Mouse (Mus musculus) forebrain, embryonic 10.5 days (tissue): ENCODE results near the gene Ifnl3. TPM values are rescaled to one million over a fixed set of nuclear protein-coding genes. Genes with fewer than 3 reads are reported as not detected.
A peak's percentile ranks its signal among the peaks of the same experiment; 100 is the strongest.

Experiments used
- DNase-seq: peaks from one replicate; pipeline ENCODE4 v3.0.0-alpha.2; 2017; ENCODE audit warnings: low spot score; ENCODE audit errors: extremely low spot score
- H3K27ac ChIP-seq: fragments of 300-500 bp; sonication (generic); 2 replicates; pipeline ENCODE4 v1.5.1; 2016; ENCODE audit warnings: mild to moderate bottlenecking
- H3K27me3 ChIP-seq: fragments of 300-500 bp; sonication (generic); 2 replicates; pipeline ENCODE4 v1.6.1; 2016; ENCODE audit warnings: mild to moderate bottlenecking; ENCODE audit not compliant: poor library complexity, severe bottlenecking
- H3K36me3 ChIP-seq: fragments of 300-500 bp; sonication (generic); replicated peaks from 2 replicates; pipeline ENCODE4 v1.6.1; 2016; ENCODE audit warnings: mild to moderate bottlenecking, moderate library complexity
- H3K4me1 ChIP-seq: fragments of 300-500 bp; sonication (generic); 2 replicates; pipeline ENCODE4 v1.6.1; 2016
- H3K4me3 ChIP-seq: fragments of 300-500 bp; sonication (generic); 2 replicates; pipeline ENCODE4 v1.5.1; 2016; ENCODE audit warnings: mild to moderate bottlenecking, moderate library complexity
- H3K9me3 ChIP-seq: fragments of 300-500 bp; sonication (generic); 2 replicates; pipeline ENCODE4 v1.6.1; 2016; ENCODE audit warnings: mild to moderate bottlenecking, moderate library complexity
- WGBS: fragments of 180-500 bp; shearing (Covaris S2); methylation state at CpG from one replicate; pipeline ENCODE4 v1.1.7; 2016; 5-methylcytosine and 5-hydroxymethylcytosine counted together
- microRNA-seq: library from miRNA; unstranded; fragments of <30 nt; microRNA quantifications from one replicate; pipeline ENCODE4, GENCODE M21; 2017
- polyA plus RNA-seq: library from polyadenylated mRNA; unstranded; fragments of >200 nt; fragmentation: Nextera tagmentation; extraction: Ambion mirVana; gene quantifications from 2 replicates; pipeline ENCODE4 v1.2.1, GENCODE M21; 2016

Ifnl3 gene
- polyA plus RNA-seq, 1 experiment from 2014 or later, result not detected

GRCm38 (mm10) chr7:28570982-28571682 lies 48.5 kb downstream of the Ifnl3 start:
- no peak for DNase-seq
- Histone ChIP-seq H3K36me3 (peaks cover 46% of the 10 kb centered on the region), H3K9me3 (no peaks in the 10 kb centered on the region), H3K4me1 (peaks cover 18% of the 10 kb centered on the region; the same call in 1 of the 2 replicates), H3K27me3 (no peaks in the 10 kb centered on the region), H3K27ac (peak overlapping the region; percentile 56; the same call in 1 of the 2 replicates), H3K4me3 (no peak overlapping the region)
- WGBS, result 58% methylated on average over 5 of the region's 5 CpGs

DNA sequence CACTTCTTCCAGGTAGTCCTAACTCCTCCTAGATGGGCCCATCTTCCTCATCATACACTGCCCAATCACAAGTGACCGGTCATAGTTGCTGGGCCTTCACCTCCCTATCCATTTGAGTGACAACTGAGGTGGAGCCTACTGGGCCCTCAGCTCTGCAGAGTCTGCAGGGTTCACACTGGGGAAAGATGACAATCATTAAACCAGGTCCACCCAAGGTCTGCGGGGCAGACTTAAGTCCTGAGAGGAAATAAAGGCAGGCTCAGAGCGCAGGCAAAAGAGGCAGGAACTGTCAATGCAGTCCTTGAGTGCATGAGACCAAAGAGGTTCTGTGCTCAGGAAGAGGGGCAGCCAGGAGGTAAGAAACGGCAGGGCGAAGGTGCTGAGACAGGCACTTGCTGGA lies 50.1 kb downstream of the Ifnl3 start:
- Histone ChIP-seq H3K27me3 (no peaks in the 10 kb centered on the region), H3K4me3 (no peak overlapping the region), H3K27ac (no peak overlapping the region), H3K36me3 (peaks cover 30% of the 10 kb centered on the region), H3K4me1 (peaks cover 33% of the 10 kb centered on the region), H3K9me3 (no peaks in the 10 kb centered on the region)
- no peak for DNase-seq
- 92% methylated on average over 5 of the region's 5 CpGs for WGBS

GRCm38 (mm10) chr7:28573236-28573635 lies 50.6 kb downstream of the Ifnl3 start:
- Histone ChIP-seq H3K4me3 (no peak overlapping the region), H3K4me1 (peaks cover 38% of the 10 kb centered on the region), H3K36me3 (peaks cover 25% of the 10 kb centered on the region), H3K9me3 (no peaks in the 10 kb centered on the region), H3K27ac (no peak overlapping the region), H3K27me3 (no peaks in the 10 kb centered on the region)
- DNase-seq, result no peak
- WGBS, result 91% methylated on average over 3 of the region's 3 CpGs

Small RNA genes lying within 50 kb of the gene (microRNA-seq; reads per million reads assigned to microRNA genes)
- gene Mir7049, result 1.8 reads per million

Other genes with a start within 250 kb of the Ifnl3 start
- gene Eid2b, start 245.1 kb upstream of the Ifnl3 start, polyA plus RNA-seq, result 9.6 and 9.7 TPM in 2 replicates
- 0.50 and 0.66 TPM in 2 replicates for gene Selenov, start 231.7 kb upstream of the Ifnl3 start, polyA plus RNA-seq
- gene Dll3, start 220.6 kb upstream of the Ifnl3 start, polyA plus RNA-seq, result 13.4 and 13.7 TPM in 2 replicates
- 238 and 253 TPM in 2 replicates for gene Timm50, start 210.8 kb upstream of the Ifnl3 start, polyA plus RNA-seq
- gene Supt5, start 184.1 kb upstream of the Ifnl3 start, polyA plus RNA-seq, result 118 and 120 TPM in 2 replicates
- 939 and 976 TPM in 2 replicates for gene Rps16, start 172.2 kb upstream of the Ifnl3 start, polyA plus RNA-seq
- gene Plekhg2, start 150.2 kb upstream of the Ifnl3 start, polyA plus RNA-seq, result 75.5 and 84.4 TPM in 2 replicates
- gene Zfp36, start 142.6 kb upstream of the Ifnl3 start, polyA plus RNA-seq, result 4.5 TPM in 2 replicates
- 60.3 and 60.6 TPM in 2 replicates for gene Med29, start 130.1 kb upstream of the Ifnl3 start, polyA plus RNA-seq
- gene Paf1, start 129.9 kb upstream of the Ifnl3 start, polyA plus RNA-seq, result 82.3 and 95.9 TPM in 2 replicates
- gene Gmfg, start 85.4 kb upstream of the Ifnl3 start, polyA plus RNA-seq, result 8.0 and 8.3 TPM in 2 replicates
- 3.0 and 3.4 TPM in 2 replicates for gene Lrfn1, start 70.9 kb upstream of the Ifnl3 start, polyA plus RNA-seq
- gene Ifnl2, start 12.4 kb upstream of the Ifnl3 start, polyA plus RNA-seq, result not detected in 2 replicates
- gene Sycn, start 18.0 kb downstream of the Ifnl3 start, polyA plus RNA-seq, result not detected in 2 replicates
- not detected in 2 replicates for gene Nccrp1, start 24.4 kb downstream of the Ifnl3 start, polyA plus RNA-seq
- gene Samd4b, start 75.3 kb downstream of the Ifnl3 start, polyA plus RNA-seq, result 29.9 and 30.7 TPM in 2 replicates
- gene Pak4, start 75.3 kb downstream of the Ifnl3 start, polyA plus RNA-seq, result 66.0 and 69.9 TPM in 2 replicates
- not detected in 2 replicates for gene Acp7, start 108.5 kb downstream of the Ifnl3 start, polyA plus RNA-seq
- gene Fbxo27, start 170.0 kb downstream of the Ifnl3 start, polyA plus RNA-seq, result 6.2 and 6.4 TPM in 2 replicates
- gene Fbxo17, start 194.0 kb downstream of the Ifnl3 start, polyA plus RNA-seq, result 10.7 and 13.9 TPM in 2 replicates
- gene Mrps12, start 219.0 kb downstream of the Ifnl3 start, polyA plus RNA-seq, result 156 and 161 TPM in 2 replicates
- 40.7 and 43.4 TPM in 2 replicates for gene Sars2, start 219.2 kb downstream of the Ifnl3 start, polyA plus RNA-seq
- not detected in 2 replicates for gene Ccer2, start 233.3 kb downstream of the Ifnl3 start, polyA plus RNA-seq
- gene Sirt2, start 243.9 kb downstream of the Ifnl3 start, polyA plus RNA-seq, result 60.8 and 63.5 TPM in 2 replicates
- gene Nfkbib, start 244.7 kb downstream of the Ifnl3 start, polyA plus RNA-seq, result 56.6 and 57.6 TPM in 2 replicates